In genomic region chr14:73382699-73383098, GRCm38 (mm10) we compare ENCODE assay signal across 8 mouse cellular contexts. TPM values are rescaled to one million over a fixed set of nuclear protein-coding genes. Genes with fewer than 3 reads are reported as not detected.
DNase-seq lines count a peak whose midpoint lies in the region; ATAC-seq and TF ChIP-seq lines count a peak whose summit lies in the region.

No protein-coding gene starts in this region.

- H3K27ac ChIP-seq in CH12.LX (ENCODE audit: insufficient read depth, low read depth): 0 out of 2 replicates have a peak overlapping the region, but pooled peaks have one; percentile 8
- peak overlapping the region; percentile 16 to 31; a peak in 2 of 4 replicates for H3K27ac ChIP-seq in heart, embryonic 14.5 days (replicated peaks in 1 of 2; ENCODE audit: control insufficient read depth in 1 of 2, insufficient read depth in 1 of 2, low read depth in 2 of 2, low read length in 2 of 2)
- peak overlapping the region; percentile 98 for H3K27ac ChIP-seq in liver, postnatal 0 days (ENCODE audit: low read depth)
- H3K27ac ChIP-seq in stomach, embryonic 14.5 days (ENCODE audit: low read length): no peak overlapping the region

- no peaks in the 10 kb centered on the region for H3K9me3 ChIP-seq in CH12.LX (replicated peaks; ENCODE audit: low read length)
- H3K9me3 ChIP-seq in heart, embryonic 14.5 days (ENCODE audit: control insufficient read depth, low read length): no peaks in the 10 kb centered on the region
- H3K9me3 ChIP-seq in liver, postnatal 0 days (ENCODE audit: low read length): no peaks in the 10 kb centered on the region
- no peaks in the 10 kb centered on the region for H3K9me3 ChIP-seq in stomach, embryonic 14.5 days (ENCODE audit: control insufficient read depth, low read depth, low read length)

- no peak for TF ChIP-seq POLR2A in CH12.LX (IDR thresholded peaks at IDR 0.05; ENCODE audit: low read depth, low read length)

- TF ChIP-seq RAD21 in CH12.LX (IDR thresholded peaks at IDR 0.05; ENCODE audit: low read depth, low read length): no peak

- H3K27me3 ChIP-seq in CH12.LX (replicated peaks): no peaks in the 10 kb centered on the region
- H3K27me3 ChIP-seq in heart, embryonic 14.5 days (ENCODE audit: control insufficient read depth, insufficient read depth, low read length): no peaks in the 10 kb centered on the region
- H3K27me3 ChIP-seq in liver, postnatal 0 days (ENCODE audit: insufficient read depth, low read length): no peaks in the 10 kb centered on the region
- no peaks in the 10 kb centered on the region for H3K27me3 ChIP-seq in stomach, embryonic 14.5 days (ENCODE audit: control insufficient read depth, insufficient read depth, low read length)

- peaks cover 21 to 41% of the 10 kb centered on the region in 2 experiments for H3K36me3 ChIP-seq in CH12.LX (replicated peaks in 1 of 2; ENCODE audit: control insufficient read depth in 1 of 2, insufficient read depth in 1 of 2, low read length in 1 of 2)
- peaks cover 30% of the 10 kb centered on the region for H3K36me3 ChIP-seq in heart, embryonic 14.5 days (ENCODE audit: control insufficient read depth, insufficient read depth, low read length)
- peaks cover 31% of the 10 kb centered on the region for H3K36me3 ChIP-seq in liver, postnatal 0 days (replicated peaks; ENCODE audit: insufficient read depth, low read length)
- H3K36me3 ChIP-seq in stomach, embryonic 14.5 days (ENCODE audit: control insufficient read depth, insufficient read depth, low read length): peaks cover 6% of the 10 kb centered on the region; the same call in 1 of the 2 replicates

- DNase-seq in CH12.LX (ENCODE audit: extremely low read depth): no peak
- DNase-seq in adrenal gland, adult 2 months: peak; percentile 79
- peak; percentile 92 for DNase-seq in fat pad, adult 2 months (ENCODE audit: extremely low read depth, low read depth, low spot score)
- peak; percentile 78 for DNase-seq in layer of hippocampus, adult 11-12 months (ENCODE audit: low spot score)
- peak; percentile 62 for DNase-seq in liver, postnatal 0 days

- ATAC-seq in heart, embryonic 14.5 days (ENCODE audit: insufficient number of reproducible peaks, insufficient read depth, low FRiP score, low read depth): no peak
- peak; percentile 40 for ATAC-seq in liver, postnatal 0 days
- no peak for ATAC-seq in stomach, embryonic 14.5 days (ENCODE audit: insufficient number of reproducible peaks, insufficient read depth, low FRiP score, low read depth)
- ATAC-seq in CD4-positive, CD25-positive, alpha-beta regulatory T cell, adult 4 months: no peak

- WGBS in heart, embryonic 14.5 days: 42% methylated on average over 9 of the region's 9 CpGs
- 24% methylated on average over 9 of the region's 9 CpGs for WGBS in liver, postnatal 0 days (ENCODE audit: insufficient replicate concordance)
- WGBS in stomach, embryonic 14.5 days: 57% methylated on average over 9 of the region's 9 CpGs

- no peak for TF ChIP-seq CTCF in CH12.LX (conservative IDR thresholded peaks at IDR 0.05 in 1 of 2, IDR thresholded peaks at IDR 0.05 in 1 of 2; ENCODE audit: low read depth in 2 of 2, low read length in 2 of 2)
- no peak for TF ChIP-seq CTCF in liver, postnatal 0 days (IDR thresholded peaks at IDR 0.05; ENCODE audit: low read depth)

- peak overlapping the region; percentile 44 to 99 (median 81) for H3K4me3 ChIP-seq in CH12.LX (replicated peaks in 1 of 3; ENCODE audit: low read depth in 2 of 3, low read length in 2 of 3, poor library complexity in 1 of 3)
- H3K4me3 ChIP-seq in heart, embryonic 14.5 days (ENCODE audit: control insufficient read depth in 1 of 2, insufficient read depth in 1 of 2, low read depth in 1 of 2, low read length in 2 of 2): peak overlapping the region; percentile 36 to 99
- peak overlapping the region; percentile 93 for H3K4me3 ChIP-seq in liver, postnatal 0 days (ENCODE audit: low read depth, low read length)
- H3K4me3 ChIP-seq in stomach, embryonic 14.5 days (ENCODE audit: low read depth, low read length): peak overlapping the region; percentile 98

- peak overlapping the region; percentile 68 for H3K4me2 ChIP-seq in CH12.LX (ENCODE audit: insufficient read depth, low read depth, poor library complexity, severe bottlenecking)
- H3K4me2 ChIP-seq in heart, embryonic 14.5 days (ENCODE audit: low read length): peak overlapping the region; percentile 69
- peak overlapping the region; percentile 82 for H3K4me2 ChIP-seq in liver, postnatal 0 days (ENCODE audit: low read depth, low read length)
- H3K4me2 ChIP-seq in stomach, embryonic 14.5 days (replicated peaks; ENCODE audit: low read depth, low read length): peak overlapping the region; percentile 50

- no peak for TF ChIP-seq EP300 in CH12.LX (IDR thresholded peaks at IDR 0.05; ENCODE audit: low read length)
- TF ChIP-seq EP300 in liver, postnatal 0 days (IDR thresholded peaks at IDR 0.05; ENCODE audit: low read depth): no peak

- H3K4me1 ChIP-seq in CH12.LX (ENCODE audit: control insufficient read depth in 1 of 2, insufficient read depth in 2 of 2): peaks cover 14 to 73% of the 10 kb centered on the region in 2 experiments
- peaks cover 11 to 47% of the 10 kb centered on the region in 2 experiments for H3K4me1 ChIP-seq in heart, embryonic 14.5 days (ENCODE audit: control insufficient read depth in 2 of 2, insufficient read depth in 2 of 2, low read length in 2 of 2)
- H3K4me1 ChIP-seq in liver, postnatal 0 days (ENCODE audit: insufficient read depth): peaks cover 40% of the 10 kb centered on the region
- peaks cover 13% of the 10 kb centered on the region for H3K4me1 ChIP-seq in stomach, embryonic 14.5 days (ENCODE audit: control insufficient read depth, insufficient read depth, low read length)

- H3K79me2 ChIP-seq in CH12.LX (replicated peaks; ENCODE audit: control insufficient read depth, extremely low read depth, insufficient read depth, poor library complexity, severe bottlenecking): peaks cover 57% of the 10 kb centered on the region

- in situ Hi-C loops in CH12.LX (cut with MboI; ENCODE audit: low pct_ligation_motif_present, low pct_unique_long_range_greater_than_20kb, low sequenced_read_pairs): no loop called here

- peak overlapping the region; percentile 97 for H3K9ac ChIP-seq in CH12.LX (ENCODE audit: insufficient read depth, low read depth)
- peak overlapping the region; percentile 100 for H3K9ac ChIP-seq in heart, embryonic 14.5 days (ENCODE audit: low read length)
- H3K9ac ChIP-seq in liver, postnatal 0 days (replicated peaks): peak overlapping the region; percentile 97
- no peak overlapping the region for H3K9ac ChIP-seq in stomach, embryonic 14.5 days (replicated peaks; ENCODE audit: low read depth, low read length)

- dilution Hi-C loops in CH12.LX (cut with MboI; ENCODE audit: extremely low pct_ligation_motif_present, extremely low pct_unique_long_range_greater_than_20kb, low sequenced_read_pairs): no loop called here

TF ChIP-seq in CH12.LX, 34 proteins besides CTCF, POLR2A, EP300 and RAD21:
- TF ChIP-seq NELFE (IDR thresholded peaks at IDR 0.05; ENCODE audit: low read depth, low read length): no peak
- TF ChIP-seq TCF12 (IDR thresholded peaks at IDR 0.05; ENCODE audit: low read depth, low read length): no peak
- no peak for TF ChIP-seq GABPA (IDR thresholded peaks at IDR 0.05; ENCODE audit: insufficient replicate concordance, low read depth, low read length)
- TF ChIP-seq MAZ (IDR thresholded peaks at IDR 0.05; ENCODE audit: low read depth, low read length): no peak
- no peak for TF ChIP-seq USF1 (IDR thresholded peaks at IDR 0.05; ENCODE audit: low read depth, low read length)
- no peak for TF ChIP-seq MYC (IDR thresholded peaks at IDR 0.05; ENCODE audit: low read depth, low read length)

RNA-seq across cellular contexts. Expression of gene Itm2b, which starts 2.4 kb away (rescaled TPM):
- total RNA-seq in CH12.LX (2012; rRNA removed) (191 and 305 TPM in 2 replicates), CH12.LX (2014; rRNA removed) (190 and 212 TPM in 2 replicates)
- 234 and 254 TPM in 2 replicates for polyA plus RNA-seq in CH12.LX (2012; ENCODE audit: insufficient read length, low read depth)
- 1,000 to 10,000 TPM; 1,107 to 1,115 TPM for total RNA-seq in adrenal gland, adult 2 months (2021)
- polyA plus RNA-seq in adrenal gland, adult 2 months (2012; rRNA removed): 828 and 985 TPM in 2 replicates
- 843 and 883 TPM in 2 replicates for polyA plus RNA-seq in heart, embryonic 14.5 days (2014; fragmentation: Nextera tagmentation; extraction: Ambion mirVana)
- polyA plus RNA-seq in liver, postnatal 0 days (2015; fragmentation: Nextera tagmentation; extraction: Ambion mirVana): 961 and 1,004 TPM in 2 replicates
- 864 and 920 TPM in 2 replicates for polyA plus RNA-seq in stomach, embryonic 14.5 days (2014; fragmentation: Nextera tagmentation; extraction: Ambion mirVana)
- 1,000 to 10,000 TPM in 1 of 2 experiments, 100 to 1,000 TPM in 1; 926 to 1,094 TPM for polyA plus RNA-seq in CD4-positive, CD25-positive, alpha-beta regulatory T cell, adult 4 months (2017; shearing (Covaris generic))

RNA-seq across cellular contexts. Expression of gene Rb1, which starts 57.1 kb away (rescaled TPM):
- total RNA-seq in CH12.LX (2012; rRNA removed): 10.7 and 15.2 TPM in 2 replicates
- 16.7 and 19.3 TPM in 2 replicates for total RNA-seq in CH12.LX (2014; rRNA removed)
- 13.6 TPM in 2 replicates for polyA plus RNA-seq in CH12.LX (2012; ENCODE audit: insufficient read length, low read depth)
- total RNA-seq in adrenal gland, adult 2 months (2021): 10 to 100 TPM; 22.6 to 24.3 TPM
- polyA plus RNA-seq in adrenal gland, adult 2 months (2012; rRNA removed): 0.73 and 0.78 TPM in 2 replicates
- polyA plus RNA-seq in heart, embryonic 14.5 days (2014; fragmentation: Nextera tagmentation; extraction: Ambion mirVana): 17.7 and 22.9 TPM in 2 replicates
- 15.5 and 23.6 TPM in 2 replicates for polyA plus RNA-seq in liver, postnatal 0 days (2015; fragmentation: Nextera tagmentation; extraction: Ambion mirVana)
- 22.6 and 28.6 TPM in 2 replicates for polyA plus RNA-seq in stomach, embryonic 14.5 days (2014; fragmentation: Nextera tagmentation; extraction: Ambion mirVana)
- polyA plus RNA-seq in CD4-positive, CD25-positive, alpha-beta regulatory T cell, adult 4 months (2017; shearing (Covaris generic)): 10 to 100 TPM; 10.0 to 85.9 TPM
